Mouse (Mus musculus): ENCODE results near the gene Btnl9. TPM values are rescaled to one million over a fixed set of nuclear protein-coding genes. Genes with fewer than 3 reads are reported as not detected.

Btnl9 gene
- polyA plus RNA-seq (2012), result not detected in 2 replicates

- Histone ChIP-seq H3K9me3 (ENCODE audit: control insufficient read depth, low read length) (no peaks in the 10 kb centered on the region), H3K4me3 (replicated peaks) (no peak within 1 kb of the TSS), H3K27me3 (ENCODE audit: control insufficient read depth) (peaks cover 5% of the 10 kb centered on the region; the same call in 1 of the 2 replicates), H3K4me1 (ENCODE audit: control insufficient read depth) (peaks cover 2% of the 10 kb centered on the region; the same call in 1 of the 2 replicates), H3K36me3 (ENCODE audit: control insufficient read depth) (no peaks in the 10 kb centered on the region)
- TF ChIP-seq TAL1 (IDR thresholded peaks at IDR 0.05; ENCODE audit: low read length), result no peak
- no peak for TF ChIP-seq GATA1 (IDR thresholded peaks at IDR 0.05; ENCODE audit: low read length)
Observed at GRCm38 (mm10) chr11:49186955-49187488, at the start of gene Btnl9. TSS of gene Btnl9 (minus strand) at chr11:49187159.

- peaks cover 4% of the 10 kb centered on the region for H3K4me1 ChIP-seq (ENCODE audit: control insufficient read depth)
- no peak for TF ChIP-seq GATA1 (IDR thresholded peaks at IDR 0.05; ENCODE audit: low read length)
- no peak for TF ChIP-seq TAL1 (IDR thresholded peaks at IDR 0.05; ENCODE audit: low read length)
Observed at GRCm38 (mm10) chr11:49235459-49236207, 48.7 kb upstream of the Btnl9 start.

GRCm38 (mm10) chr11:49232781-49233180 lies 45.8 kb upstream of the Btnl9 start:
- TF ChIP-seq TAL1 (IDR thresholded peaks at IDR 0.05; ENCODE audit: low read length) (no peak), GATA1 (IDR thresholded peaks at IDR 0.05; ENCODE audit: low read length) (no peak)
- H3K4me1 ChIP-seq (ENCODE audit: control insufficient read depth), result peaks cover 2% of the 10 kb centered on the region
- peaks cover 19% of the 10 kb centered on the region for H3K27me3 ChIP-seq (ENCODE audit: control insufficient read depth)
- no peaks in the 10 kb centered on the region for H3K36me3 ChIP-seq (ENCODE audit: control insufficient read depth)
- no peak overlapping the region for H3K4me3 ChIP-seq (replicated peaks)
- H3K9me3 ChIP-seq (ENCODE audit: control insufficient read depth, low read length), result no peaks in the 10 kb centered on the region

More at GRCm38 (mm10) chr11:49235459-49236207, 48.7 kb upstream of the Btnl9 start:
- Histone ChIP-seq H3K27me3 (ENCODE audit: control insufficient read depth) (peaks cover 20% of the 10 kb centered on the region), H3K9me3 (ENCODE audit: control insufficient read depth, low read length) (no peaks in the 10 kb centered on the region), H3K36me3 (ENCODE audit: control insufficient read depth) (no peaks in the 10 kb centered on the region), H3K4me3 (replicated peaks) (no peak overlapping the region)

- no peaks in the 10 kb centered on the region for H3K27me3 ChIP-seq (ENCODE audit: control insufficient read depth)
- TF ChIP-seq GATA1 (IDR thresholded peaks at IDR 0.05; ENCODE audit: low read length), result no peak
- no peak for TF ChIP-seq TAL1 (IDR thresholded peaks at IDR 0.05; ENCODE audit: low read length)
- H3K4me3 ChIP-seq (replicated peaks), result no peak overlapping the region
- H3K4me1 ChIP-seq (ENCODE audit: control insufficient read depth), result no peaks in the 10 kb centered on the region
- H3K36me3 ChIP-seq (ENCODE audit: control insufficient read depth), result no peaks in the 10 kb centered on the region
- H3K9me3 ChIP-seq (ENCODE audit: control insufficient read depth, low read length), result no peaks in the 10 kb centered on the region
Observed at GRCm38 (mm10) chr11:49224455-49224854, 37.5 kb upstream of the Btnl9 start.

GRCm38 (mm10) chr11:49219271-49219670 lies 32.3 kb upstream of the Btnl9 start:
- H3K36me3 ChIP-seq (ENCODE audit: control insufficient read depth), result peaks cover 36% of the 10 kb centered on the region
- no peaks in the 10 kb centered on the region for H3K9me3 ChIP-seq (ENCODE audit: control insufficient read depth, low read length)

GRCm38 (mm10) chr11:49213505-49213904 lies 26.5 kb upstream of the Btnl9 start:
- TF ChIP-seq TAL1 (IDR thresholded peaks at IDR 0.05; ENCODE audit: low read length) (no peak), GATA1 (IDR thresholded peaks at IDR 0.05; ENCODE audit: low read length) (no peak)
- no peaks in the 10 kb centered on the region for H3K9me3 ChIP-seq (ENCODE audit: control insufficient read depth, low read length)
- peaks cover 64% of the 10 kb centered on the region for H3K36me3 ChIP-seq (ENCODE audit: control insufficient read depth)
- H3K4me1 ChIP-seq (ENCODE audit: control insufficient read depth), result peaks cover 41% of the 10 kb centered on the region
- H3K27me3 ChIP-seq (ENCODE audit: control insufficient read depth), result no peaks in the 10 kb centered on the region
- H3K4me3 ChIP-seq (replicated peaks), result no peak overlapping the region

More at GRCm38 (mm10) chr11:49219271-49219670, 32.3 kb upstream of the Btnl9 start:
- Histone ChIP-seq H3K4me1 (ENCODE audit: control insufficient read depth) (no peaks in the 10 kb centered on the region), H3K4me3 (replicated peaks) (no peak overlapping the region), H3K27me3 (ENCODE audit: control insufficient read depth) (no peaks in the 10 kb centered on the region)
- no peak for TF ChIP-seq TAL1 (IDR thresholded peaks at IDR 0.05; ENCODE audit: low read length)
- TF ChIP-seq GATA1 (IDR thresholded peaks at IDR 0.05; ENCODE audit: low read length), result no peak

- H3K9me3 ChIP-seq (ENCODE audit: control insufficient read depth, low read length), result no peaks in the 10 kb centered on the region
- no peak overlapping the region for H3K4me3 ChIP-seq (replicated peaks)
- peaks cover 61% of the 10 kb centered on the region for H3K36me3 ChIP-seq (ENCODE audit: control insufficient read depth)
- no peaks in the 10 kb centered on the region for H3K27me3 ChIP-seq (ENCODE audit: control insufficient read depth)
- no peak for TF ChIP-seq GATA1 (IDR thresholded peaks at IDR 0.05; ENCODE audit: low read length)
- TF ChIP-seq TAL1 (IDR thresholded peaks at IDR 0.05; ENCODE audit: low read length), result no peak
- peaks cover 48% of the 10 kb centered on the region for H3K4me1 ChIP-seq (ENCODE audit: control insufficient read depth)
Observed at GRCm38 (mm10) chr11:49212577-49212976, 25.6 kb upstream of the Btnl9 start.

GRCm38 (mm10) chr11:49207495-49207894 lies 20.5 kb upstream of the Btnl9 start:
- Histone ChIP-seq H3K4me3 (replicated peaks) (no peak overlapping the region), H3K36me3 (ENCODE audit: control insufficient read depth) (peaks cover 25% of the 10 kb centered on the region), H3K27me3 (ENCODE audit: control insufficient read depth) (no peaks in the 10 kb centered on the region), H3K9me3 (ENCODE audit: control insufficient read depth, low read length) (no peaks in the 10 kb centered on the region), H3K4me1 (ENCODE audit: control insufficient read depth) (peaks cover 77% of the 10 kb centered on the region)
- no peak for TF ChIP-seq TAL1 (IDR thresholded peaks at IDR 0.05; ENCODE audit: low read length)
- TF ChIP-seq GATA1 (IDR thresholded peaks at IDR 0.05; ENCODE audit: low read length), result no peak

GRCm38 (mm10) chr11:49205080-49205590 lies 18.2 kb upstream of the Btnl9 start:
- no peaks in the 10 kb centered on the region for H3K9me3 ChIP-seq (ENCODE audit: control insufficient read depth, low read length)
- H3K36me3 ChIP-seq (ENCODE audit: control insufficient read depth), result peaks cover 20% of the 10 kb centered on the region
- H3K4me3 ChIP-seq (replicated peaks), result peak overlapping the region; percentile 87
- no peak for TF ChIP-seq GATA1 (IDR thresholded peaks at IDR 0.05; ENCODE audit: low read length)
- TF ChIP-seq TAL1 (IDR thresholded peaks at IDR 0.05; ENCODE audit: low read length), result no peak
- H3K27me3 ChIP-seq (ENCODE audit: control insufficient read depth), result no peaks in the 10 kb centered on the region
- peaks cover 69% of the 10 kb centered on the region for H3K4me1 ChIP-seq (ENCODE audit: control insufficient read depth)
